Mouse (Mus musculus) layer of hippocampus, adult 2 months (tissue): ENCODE results near the gene Zfp710. TPM values are rescaled to one million over a fixed set of nuclear protein-coding genes. Genes with fewer than 3 reads are reported as not detected.
A peak's percentile ranks its signal among the peaks of the same experiment; 100 is the strongest.
"Not testable (repeated sequence)": the region's sequence is repeated elsewhere in the genome, so short reads cannot be mapped to it uniquely, and the experiment has no call there.

ENCODE experiments used
- DNase-seq, 2 experiments: peaks; one replicate each; pipeline ENCODE4 v3.0.0; 2022; ENCODE audit warnings: low spot score in 2 of 2
- H3K27ac ChIP-seq: fragments of 200-600 bp; 2 replicates; pipeline ENCODE4 v1.8.1; 2022
- H3K4me3 ChIP-seq: fragments of 200-600 bp; 2 replicates; pipeline ENCODE4 v1.8.1; 2022; ENCODE audit warnings: mild to moderate bottlenecking
- CTCF ChIP-seq: fragments of 200-600 bp; conservative IDR thresholded peaks from 2 replicates; pipeline ENCODE4 v1.8.1; 2022; ENCODE audit warnings: antibody characterized with exemption, mild to moderate bottlenecking, moderate library complexity
- total RNA-seq, 2 experiments: library from RNA; stranded (reverse); gene quantifications; 2 replicates each; pipeline ENCODE4 v1.2.3; 2021

Zfp710 gene
- total RNA-seq, 2 experiments from 2014 or later, result 21.4 to 27.3 TPM

DNA sequence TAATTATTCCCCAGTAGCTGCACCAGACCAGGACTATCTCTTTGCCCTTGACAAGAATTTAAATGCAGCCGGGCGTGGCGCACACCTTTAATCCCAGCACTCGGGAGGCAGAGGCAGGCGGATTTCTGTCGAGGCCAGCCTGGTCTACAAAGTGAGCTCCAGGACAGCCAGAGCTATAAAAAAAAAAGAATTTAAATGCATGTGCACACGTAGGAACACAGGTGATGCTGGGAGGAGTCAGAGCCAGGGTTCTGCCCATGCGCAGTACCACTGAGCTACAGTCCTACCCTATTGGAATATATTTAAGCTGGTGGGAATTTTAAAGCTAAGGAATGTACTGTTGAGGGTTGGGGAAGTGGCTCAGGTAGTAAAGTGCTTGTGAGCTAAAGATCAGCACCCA, 6.4 kb downstream of the Zfp710 start:
- TF ChIP-seq CTCF, result no peak
- no peak for DNase-seq
- Histone ChIP-seq H3K27ac (no peak overlapping the region), H3K4me3 (no peak overlapping the region)

DNA sequence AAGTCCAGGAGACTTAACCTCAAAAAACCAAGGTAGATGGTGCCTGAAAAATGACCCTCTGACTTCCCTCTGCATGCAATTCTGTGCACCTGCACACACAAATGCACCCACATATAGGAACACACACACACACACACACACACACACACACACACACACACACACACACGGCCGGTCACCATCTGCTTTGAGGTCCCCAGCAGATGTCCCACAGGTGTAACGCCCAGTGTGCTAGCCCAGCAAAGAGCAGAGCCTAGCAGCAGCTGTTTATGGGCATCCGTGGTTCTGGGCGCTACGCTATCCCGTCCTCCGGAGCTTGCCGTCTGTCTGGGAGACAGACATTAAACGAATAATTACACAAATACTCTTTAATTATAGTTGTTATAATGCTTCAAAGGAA, 6.9 kb downstream of the Zfp710 start:
- no peak for TF ChIP-seq CTCF
- Histone ChIP-seq H3K4me3 (no peak overlapping the region), H3K27ac (no peak overlapping the region)
- no peak for DNase-seq

DNA sequence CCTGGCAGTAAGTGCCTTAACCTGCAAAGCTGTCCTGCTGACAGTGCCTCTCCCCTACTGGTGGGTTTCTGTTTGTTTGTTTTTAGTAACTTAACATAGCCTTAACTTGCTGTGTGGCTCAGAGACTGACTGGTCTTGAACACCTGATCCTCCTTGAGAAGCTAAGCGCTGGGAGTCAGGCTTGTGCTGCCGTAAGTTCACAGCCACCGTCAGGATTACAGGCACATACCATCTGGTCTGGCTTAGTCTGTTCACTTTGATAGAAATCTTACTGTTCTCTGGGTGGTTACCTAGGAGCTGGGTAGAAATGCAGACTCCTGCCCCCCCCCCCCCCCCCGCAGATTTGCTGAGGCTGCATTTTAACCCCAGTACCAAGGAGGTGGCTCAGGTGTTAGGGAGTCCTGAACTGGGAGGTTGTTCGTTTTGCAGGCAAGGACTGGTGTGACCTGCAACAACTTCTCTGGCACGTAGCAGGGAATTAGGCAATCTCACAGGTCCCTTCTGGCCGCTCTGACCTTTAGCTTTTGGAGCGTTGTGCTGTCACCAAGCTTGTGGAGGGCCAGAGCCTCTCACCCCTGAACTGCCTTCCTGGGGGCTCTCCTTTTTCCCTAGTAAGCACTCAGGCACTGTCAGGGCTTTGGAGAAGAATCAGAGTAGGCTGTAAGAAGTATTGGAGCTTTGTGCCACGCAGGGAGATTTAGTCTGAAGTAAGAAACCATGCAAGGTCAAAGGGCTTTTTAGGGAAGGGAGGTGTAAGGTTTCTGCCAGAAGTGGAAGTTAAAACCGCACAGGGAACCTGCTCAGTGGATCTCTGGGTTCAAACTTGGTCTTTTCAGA, 7.8 kb downstream of the Zfp710 start:
- Histone ChIP-seq H3K4me3 (no peak overlapping the region), H3K27ac (no peak overlapping the region; the same call in 1 of the 2 replicates)
- DNase-seq, result no peak
- no peak for TF ChIP-seq CTCF

DNA sequence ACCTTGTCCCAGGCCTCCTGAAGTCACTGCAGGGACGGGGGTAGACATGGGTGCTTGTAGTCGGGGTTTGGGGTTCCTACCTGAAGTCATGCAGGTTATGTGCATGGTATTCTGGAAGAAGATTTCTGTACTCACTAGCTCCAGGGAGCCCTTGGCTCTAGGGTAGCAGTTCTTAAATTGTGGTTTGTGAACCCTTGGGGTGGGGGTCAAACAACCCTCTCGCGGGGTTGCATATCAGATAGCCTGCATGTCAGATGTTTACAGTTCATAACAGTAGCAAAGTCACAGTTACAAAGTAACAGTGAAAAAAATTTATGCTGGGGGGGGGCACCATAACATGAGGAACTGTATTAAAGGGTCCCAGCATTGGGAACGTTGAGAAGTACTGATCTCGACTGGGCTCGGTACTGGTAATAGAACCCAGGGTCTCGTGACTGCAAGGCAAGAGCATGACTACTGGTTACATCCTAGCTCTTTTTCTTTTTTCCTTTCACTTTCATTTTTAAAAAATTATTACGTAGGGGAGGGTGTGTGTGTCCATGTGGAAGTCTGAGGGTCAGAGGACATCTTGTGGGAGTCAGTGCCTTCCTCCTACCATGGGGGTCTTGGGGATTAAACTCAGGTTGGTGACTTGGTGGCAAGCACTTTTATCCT, 8.6 kb downstream of the Zfp710 start:
- no peak for TF ChIP-seq CTCF
- no peak for DNase-seq
- no peak overlapping the region for H3K4me3 ChIP-seq
- no peak overlapping the region; the same call in 1 of the 2 replicates for H3K27ac ChIP-seq

DNA sequence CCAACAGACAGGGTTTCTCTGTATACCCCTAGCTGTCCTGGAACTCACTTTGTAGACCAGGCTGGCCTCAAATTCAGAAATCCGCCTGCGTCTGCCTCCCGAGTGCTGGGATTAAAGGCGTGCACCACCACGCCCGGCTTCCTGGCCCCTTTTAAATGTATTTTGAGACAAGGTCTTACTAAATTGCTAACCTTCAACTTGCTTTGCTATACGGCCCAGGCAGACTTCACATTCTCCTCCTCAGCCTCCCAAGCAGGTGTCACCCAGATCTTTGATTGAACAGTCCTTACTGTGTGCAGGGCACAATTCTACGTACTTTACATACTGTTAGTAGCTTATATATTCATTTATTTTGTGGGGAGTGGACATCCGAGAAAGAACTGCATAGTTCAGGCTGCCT, 9.2 kb downstream of the Zfp710 start:
- no peak for TF ChIP-seq CTCF
- Histone ChIP-seq H3K4me3 (no peak overlapping the region), H3K27ac (no peak overlapping the region)
- DNase-seq, result no peak

DNA sequence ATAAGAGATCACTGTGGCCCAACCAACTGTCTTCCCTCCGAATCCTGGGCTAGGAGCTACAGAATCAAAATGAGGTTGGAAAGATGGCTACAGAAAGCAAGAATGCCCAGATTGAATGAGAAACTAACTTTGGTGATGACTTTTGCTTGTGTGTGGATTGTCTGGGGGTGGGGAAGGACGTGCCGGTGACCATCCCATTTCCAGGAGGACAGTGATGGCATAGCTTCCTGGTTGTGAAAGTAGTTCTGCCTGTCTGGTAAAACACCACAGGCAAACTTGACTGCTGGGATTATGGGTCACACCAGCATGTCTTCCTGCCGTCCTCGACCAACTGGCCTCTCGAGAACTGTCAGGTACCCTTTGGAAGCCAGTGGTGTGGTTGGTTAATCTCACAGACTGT, 10.5 kb downstream of the Zfp710 start:
- H3K4me3 ChIP-seq, result no peak overlapping the region
- no peak for DNase-seq
- H3K27ac ChIP-seq, result no peak overlapping the region
- no peak for TF ChIP-seq CTCF

DNA sequence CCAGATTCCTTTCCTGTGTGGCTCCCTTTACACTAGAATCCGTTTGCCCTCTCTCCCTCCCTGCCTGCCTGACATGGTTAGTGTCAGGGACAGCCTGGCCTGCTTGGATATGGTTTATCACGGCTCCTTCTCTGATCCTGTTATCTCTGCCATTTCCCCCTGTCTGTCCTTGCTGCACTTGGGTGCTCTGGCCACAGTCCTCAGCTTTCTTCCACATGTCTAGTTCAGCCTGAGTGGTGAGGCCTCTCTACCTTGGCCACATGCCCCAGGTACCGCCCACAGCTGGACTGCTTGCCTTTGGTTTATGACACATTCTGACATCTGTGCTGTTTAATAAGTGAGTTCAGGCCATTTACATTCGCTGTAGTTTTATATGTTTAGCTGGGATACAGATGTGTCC, 11.1 kb downstream of the Zfp710 start:
- Histone ChIP-seq H3K27ac (no peak overlapping the region), H3K4me3 (no peak overlapping the region)
- DNase-seq, result no peak
- TF ChIP-seq CTCF, result no peak

DNA sequence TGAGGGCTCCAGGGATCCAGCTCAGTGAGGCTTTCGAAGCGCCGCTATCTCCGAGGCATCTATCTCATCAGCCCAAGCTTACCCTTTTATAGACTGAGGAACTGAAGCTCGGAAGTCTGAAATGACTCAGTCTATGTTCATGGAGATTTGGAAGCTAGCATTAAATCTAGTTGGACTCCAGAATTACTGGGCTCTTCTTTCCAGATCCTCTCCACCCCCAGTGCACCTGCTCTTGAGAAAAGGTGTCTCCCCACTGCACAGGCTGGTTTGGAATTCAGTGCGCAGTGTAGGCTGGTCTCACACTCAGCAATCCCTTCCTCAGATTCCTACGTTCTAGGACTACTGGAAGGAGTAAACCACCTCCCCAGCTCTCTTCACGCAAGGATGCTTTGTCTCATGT, 15.1 kb downstream of the Zfp710 start:
- Histone ChIP-seq H3K27ac (no peak overlapping the region), H3K4me3 (no peak overlapping the region)
- no peak for DNase-seq
- no peak for TF ChIP-seq CTCF

DNA sequence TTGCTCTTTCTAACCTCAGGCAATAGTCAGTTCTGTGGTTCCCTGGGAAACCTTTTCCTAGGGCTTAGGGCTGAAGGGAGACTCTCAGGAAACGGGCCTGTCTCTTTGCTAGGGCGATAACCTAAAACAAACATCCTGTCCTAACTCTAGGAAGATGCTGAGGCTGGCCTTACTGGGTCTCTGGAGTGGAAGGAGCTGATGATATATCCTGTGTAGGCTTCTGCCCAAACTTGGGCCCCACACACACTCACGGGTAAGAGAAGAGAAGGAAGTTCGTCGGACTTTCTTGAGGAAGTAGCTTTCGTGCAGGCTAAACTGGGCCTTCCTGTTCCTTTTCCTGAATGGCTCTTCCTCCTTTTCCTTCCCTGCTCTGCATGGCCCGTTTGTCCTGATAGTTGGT, 19.6 kb downstream of the Zfp710 start:
- H3K4me3 ChIP-seq, result no peak overlapping the region
- DNase-seq, result no peak
- no peak for TF ChIP-seq CTCF
- peak overlapping the region; percentile 64; the same call in 1 of the 2 replicates for H3K27ac ChIP-seq

DNA sequence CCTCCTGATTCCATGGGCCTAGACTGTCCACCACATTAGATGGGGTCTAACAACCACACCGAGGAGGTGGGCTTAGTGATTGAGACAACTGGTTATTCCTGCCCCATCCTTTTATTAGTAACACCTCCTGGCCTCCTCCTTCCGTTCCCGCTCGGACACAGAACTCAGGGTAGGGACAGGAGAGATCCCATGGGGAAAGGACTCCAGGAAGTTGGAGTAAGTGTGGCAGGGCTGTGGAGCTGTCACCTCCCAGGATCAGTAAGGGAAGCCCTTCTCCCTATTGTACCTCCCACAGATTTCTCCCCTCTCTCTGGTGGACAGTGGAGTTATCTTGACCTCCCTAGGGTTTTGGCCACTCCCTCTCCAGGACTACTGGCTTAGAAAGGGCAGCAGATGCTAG, 22.4 kb downstream of the Zfp710 start:
- DNase-seq, result no peak
- TF ChIP-seq CTCF, result no peak
- Histone ChIP-seq H3K27ac (no peak overlapping the region), H3K4me3 (no peak overlapping the region)

DNA sequence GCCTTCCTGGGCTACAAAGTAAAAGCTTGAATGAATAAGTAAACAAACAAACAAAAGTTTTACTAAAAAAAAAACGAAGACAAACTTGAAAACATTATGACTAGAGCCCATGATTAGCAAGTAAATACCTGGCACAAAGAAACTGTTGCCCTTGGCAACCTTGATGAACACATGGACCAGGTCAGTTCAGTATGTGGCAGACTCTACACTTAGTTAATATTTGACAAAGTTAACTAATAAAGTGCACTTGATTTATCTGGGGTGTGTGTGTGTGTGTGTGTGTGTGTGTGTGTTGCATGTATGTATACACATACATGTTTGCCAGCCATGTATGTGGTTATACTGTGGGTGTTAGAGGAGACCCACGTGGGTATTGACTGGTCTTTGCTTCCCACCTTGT, 25.1 kb downstream of the Zfp710 start:
- TF ChIP-seq CTCF, result no peak
- Histone ChIP-seq H3K27ac (no peak overlapping the region), H3K4me3 (no peak overlapping the region)
- DNase-seq, result no peak

DNA sequence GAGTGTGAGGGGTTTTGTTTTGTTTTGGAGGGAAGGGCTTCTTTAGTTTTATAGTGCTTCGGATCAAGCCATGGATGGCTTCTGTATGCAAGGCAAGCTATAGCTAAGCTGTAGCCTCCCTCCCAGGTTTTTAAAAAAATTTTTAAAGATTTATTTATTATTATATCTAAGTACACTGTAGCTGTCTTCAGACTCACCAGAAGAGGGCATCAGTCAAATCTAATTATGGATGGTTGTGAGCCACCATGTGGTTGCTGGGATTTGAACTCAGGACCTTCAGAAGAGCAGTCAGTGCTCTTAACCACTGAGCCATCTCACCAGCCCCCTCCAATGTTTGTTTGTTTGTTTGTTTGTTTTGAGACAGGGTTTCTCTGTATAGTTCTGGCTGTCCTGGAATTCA, 25.8 kb downstream of the Zfp710 start:
- DNase-seq, H3K27ac ChIP-seq, H3K4me3 ChIP-seq: not testable (repeated sequence)
- peak; percentile 59 for TF ChIP-seq CTCF

DNA sequence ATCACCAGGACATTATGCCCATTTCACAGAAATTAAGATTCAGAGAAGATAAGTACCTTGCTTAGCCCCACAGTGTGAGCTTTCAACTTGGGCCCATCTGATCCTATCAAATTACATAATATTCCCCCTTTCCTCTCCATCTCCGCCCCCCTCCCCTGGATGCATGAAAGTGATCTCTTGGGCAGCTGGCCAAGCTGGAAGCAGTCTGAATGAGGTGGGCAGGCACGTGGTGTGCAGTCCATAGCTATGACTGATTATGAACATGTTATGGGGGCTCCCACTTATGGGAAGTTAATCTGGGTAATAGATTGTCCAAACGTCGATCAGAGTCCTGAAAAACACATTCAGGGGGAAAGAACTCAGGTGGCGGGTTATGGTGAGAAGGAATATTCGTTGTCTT, 27.2 kb downstream of the Zfp710 start:
- Histone ChIP-seq H3K4me3 (no peak overlapping the region), H3K27ac (no peak overlapping the region)
- no peak for TF ChIP-seq CTCF
- DNase-seq, result no peak

DNA sequence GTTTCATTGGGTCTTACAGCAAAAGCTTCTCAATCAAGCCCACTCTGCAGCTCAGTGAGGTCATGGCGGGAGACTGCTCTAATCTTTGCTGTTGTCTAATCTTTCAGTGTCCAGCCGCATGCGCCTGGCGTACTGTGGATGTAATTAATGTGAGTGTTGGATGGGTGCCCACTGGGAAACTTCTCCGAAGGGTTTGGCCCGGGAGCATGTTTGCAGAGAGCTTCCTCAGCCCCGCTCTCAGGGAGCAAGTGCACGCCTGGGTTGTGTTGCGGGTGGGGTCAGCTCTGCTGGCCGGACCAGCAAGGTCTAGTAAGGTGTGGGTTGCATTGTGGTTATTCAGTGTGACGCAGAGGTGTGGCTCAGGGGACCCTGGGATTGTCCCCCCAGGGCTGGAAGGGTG, 27.6 kb downstream of the Zfp710 start:
- DNase-seq, result no peak
- H3K4me3 ChIP-seq, result no peak overlapping the region
- TF ChIP-seq CTCF, result no peak
- no peak overlapping the region for H3K27ac ChIP-seq
